Mouse (Mus musculus) lung, embryonic 14.5 days (tissue): ENCODE data around the gene Mapk8ip3. TPM values are rescaled to one million over a fixed set of nuclear protein-coding genes. Genes with fewer than 3 reads are reported as not detected.
"Not testable (repeated sequence)": the region's sequence is repeated elsewhere in the genome, so short reads cannot be mapped to it uniquely, and the experiment has no call there.

ENCODE experiments used
- ATAC-seq: fragments of 200-750 bp; cut with Nextera tagmentation; 2 replicates; pipeline ENCODE4 v1.8.0; 2017; ENCODE audit warnings: mild to moderate bottlenecking, moderate TSS enrichment, moderate library complexity; ENCODE audit not compliant: insufficient read depth
- DNase-seq: peaks from one replicate; pipeline ENCODE4 v3.0.0-alpha.2; 2015
- H3K27ac ChIP-seq: fragments of 300-500 bp; sonication (generic); 2 replicates; pipeline ENCODE4 v1.5.1; 2014; ENCODE audit warnings: low read depth, mild to moderate bottlenecking, moderate library complexity
- H3K27me3 ChIP-seq: fragments of 300-500 bp; sonication (generic); 2 replicates; pipeline ENCODE4 v1.6.1; 2014; ENCODE audit warnings: low read length, control low read depth; ENCODE audit not compliant: insufficient read depth
- H3K36me3 ChIP-seq: fragments of 300-500 bp; sonication (generic); 2 replicates; pipeline ENCODE4 v1.6.1; 2014; ENCODE audit warnings: control low read depth; ENCODE audit not compliant: insufficient read depth
- H3K4me1 ChIP-seq: fragments of 300-500 bp; sonication (generic); 2 replicates; pipeline ENCODE4 v1.6.1; 2014; ENCODE audit warnings: antibody characterized with exemption, control low read depth; ENCODE audit not compliant: insufficient read depth
- H3K4me2 ChIP-seq: fragments of 300-500 bp; sonication (generic); 2 replicates; pipeline ENCODE4 v1.6.1; 2014; ENCODE audit warnings: mild to moderate bottlenecking
- H3K4me3 ChIP-seq: fragments of 300-500 bp; sonication (generic); 2 replicates; pipeline ENCODE4 v1.5.1; 2014; ENCODE audit warnings: low read depth, low read length
- H3K9ac ChIP-seq: fragments of 300-500 bp; sonication (generic); 2 replicates; pipeline ENCODE4 v1.6.1; 2014
- H3K9me3 ChIP-seq: fragments of 300-500 bp; sonication (generic); 2 replicates; pipeline ENCODE4 v1.6.1; 2016; ENCODE audit warnings: low read depth, low read length, control low read depth
- CTCF ChIP-seq: IDR thresholded peaks from 2 replicates; pipeline ENCODE4 v1.5.1; 2016; ENCODE audit warnings: antibody characterized with exemption, low read depth
- WGBS: fragments of 180-500 bp; shearing (Covaris S2); extraction: QIAGEN DNeasy Blood & Tissue Kit; methylation state at CpG from one replicate; pipeline ENCODE4 v1.1.7; 2014; 5-methylcytosine and 5-hydroxymethylcytosine counted together
- polyA plus RNA-seq: library from polyadenylated mRNA; unstranded; fragments of >200 nt; fragmentation: Nextera tagmentation; extraction: Ambion mirVana; gene quantifications from 2 replicates; pipeline ENCODE4 v1.2.1, GENCODE M21; 2014

The Mapk8ip3 gene
- polyA plus RNA-seq, 1 experiment from 2014 or later: 34.2 TPM

- Histone ChIP-seq H3K36me3 (peaks cover 94% of the 10 kb centered on the region), H3K9me3 (no peaks in the 10 kb centered on the region), H3K4me2 (no peak overlapping the region), H3K4me1 (no peaks in the 10 kb centered on the region), H3K27ac (no peak overlapping the region), H3K9ac (no peak overlapping the region), H3K4me3 (no peak overlapping the region), H3K27me3 (no peaks in the 10 kb centered on the region)
- TF ChIP-seq CTCF: no peak
- WGBS: 92% methylated on average over 5 of the region's 5 CpGs
- DNase-seq: no peak
- no peak for ATAC-seq
Measured at GRCm38 (mm10) chr17:24948204-24948603, 11.4 kb upstream of the Mapk8ip3 start.

- H3K4me2 ChIP-seq, H3K4me3 ChIP-seq, DNase-seq, H3K27me3 ChIP-seq, H3K27ac ChIP-seq, H3K9ac ChIP-seq, ATAC-seq, H3K4me1 ChIP-seq, H3K9me3 ChIP-seq: not testable (repeated sequence)
- 86% methylated on average over 1 of the region's 1 CpGs for WGBS
- peaks cover 54% of the 10 kb centered on the region for H3K36me3 ChIP-seq
Measured at GRCm38 (mm10) chr17:24943589-24943988, 6.8 kb upstream of the Mapk8ip3 start.

GRCm38 (mm10) chr17:24943036-24943435 is 6.3 kb upstream of the Mapk8ip3 start:
- Histone ChIP-seq H3K9me3 (no peaks in the 10 kb centered on the region), H3K36me3 (peaks cover 49% of the 10 kb centered on the region), H3K27ac (no peak overlapping the region), H3K9ac (no peak overlapping the region), H3K4me2 (no peak overlapping the region), H3K4me1 (no peaks in the 10 kb centered on the region), H3K4me3 (no peak overlapping the region), H3K27me3 (no peaks in the 10 kb centered on the region)
- no peak for TF ChIP-seq CTCF
- 87% methylated on average over 7 of the region's 7 CpGs for WGBS
- DNase-seq (no peak), ATAC-seq (no peak)

GRCm38 (mm10) chr17:24942453-24942852 is 5.7 kb upstream of the Mapk8ip3 start:
- peak; percentile 70 for TF ChIP-seq CTCF
- H3K27ac ChIP-seq, H3K4me3 ChIP-seq, ATAC-seq, H3K4me1 ChIP-seq, H3K27me3 ChIP-seq, H3K9me3 ChIP-seq, H3K9ac ChIP-seq, H3K4me2 ChIP-seq: not testable (repeated sequence)
- H3K36me3 ChIP-seq: peaks cover 43% of the 10 kb centered on the region
- DNase-seq: peak; percentile 44
- WGBS: 5% methylated on average over 2 of the region's 2 CpGs

- Histone ChIP-seq H3K36me3 (no peaks in the 10 kb centered on the region), H3K4me3 (peak overlapping the region; percentile 97), H3K9me3 (no peaks in the 10 kb centered on the region), H3K9ac (peak overlapping the region; percentile 86), H3K27me3 (no peaks in the 10 kb centered on the region), H3K27ac (peak overlapping the region; percentile 85), H3K4me2 (peak overlapping the region; percentile 72), H3K4me1 (peaks cover 5% of the 10 kb centered on the region; the same call in 1 of the 2 replicates)
- ATAC-seq (no peak), DNase-seq (no peak)
- peak; percentile 18; the same call in 1 of the 2 replicates for TF ChIP-seq CTCF
- 41% methylated on average over 6 of the region's 6 CpGs for WGBS
Measured at GRCm38 (mm10) chr17:24937266-24937665, 489 bp upstream of the Mapk8ip3 start.

- TF ChIP-seq CTCF: no peak
- Histone ChIP-seq H3K27me3 (no peaks in the 10 kb centered on the region), H3K9ac (peak overlapping the region; percentile 86), H3K27ac (no peak overlapping the region), H3K36me3 (0 out of 2 replicates have a peak, but pooled peaks cover 4% of the 10 kb centered on the region), H3K4me2 (peak overlapping the region; percentile 72), H3K4me1 (peaks cover 5% of the 10 kb centered on the region; the same call in 1 of the 2 replicates), H3K4me3 (peak overlapping the region; percentile 97), H3K9me3 (no peaks in the 10 kb centered on the region)
- DNase-seq (no peak), ATAC-seq (no peak)
Measured at GRCm38 (mm10) chr17:24935666-24936065, 1.1 kb downstream of the Mapk8ip3 start.

- 0 out of 2 replicates have a peak, but pooled peaks cover 4% of the 10 kb centered on the region for H3K36me3 ChIP-seq
- peaks cover 5% of the 10 kb centered on the region; the same call in 1 of the 2 replicates for H3K4me1 ChIP-seq
- WGBS: 56% methylated on average over 4 of the region's 4 CpGs
- no peak for ATAC-seq
- H3K27ac ChIP-seq: no peak overlapping the region
- H3K9me3 ChIP-seq: no peaks in the 10 kb centered on the region
- TF ChIP-seq CTCF: no peak
- H3K4me3 ChIP-seq: 0 out of 2 replicates have a peak overlapping the region, but pooled peaks have one; percentile 1
- no peaks in the 10 kb centered on the region for H3K27me3 ChIP-seq
- H3K4me2 ChIP-seq: peak overlapping the region; percentile 72
- H3K9ac ChIP-seq: peak overlapping the region; percentile 86; the same call in 1 of the 2 replicates
- no peak for DNase-seq
Measured at GRCm38 (mm10) chr17:24934926-24935325, 1.9 kb downstream of the Mapk8ip3 start.
